Mouse (Mus musculus) induced T-regulatory cell, adult 2 months (primary cell): ENCODE data around the gene Zfp146.
"Not testable (repeated sequence)": the region's sequence is repeated elsewhere in the genome, so short reads cannot be mapped to it uniquely, and the experiment has no call there.

ENCODE experiments used
- DNase-seq: peaks from one replicate; pipeline ENCODE4 v3.0.0-alpha.2; 2012; ENCODE audit warnings: low read depth

Gene Zfp146

GRCm38 (mm10) chr7:30122188-30122530, 47.4 kb downstream of the Zfp146 start:
- no peak for DNase-seq

DNA sequence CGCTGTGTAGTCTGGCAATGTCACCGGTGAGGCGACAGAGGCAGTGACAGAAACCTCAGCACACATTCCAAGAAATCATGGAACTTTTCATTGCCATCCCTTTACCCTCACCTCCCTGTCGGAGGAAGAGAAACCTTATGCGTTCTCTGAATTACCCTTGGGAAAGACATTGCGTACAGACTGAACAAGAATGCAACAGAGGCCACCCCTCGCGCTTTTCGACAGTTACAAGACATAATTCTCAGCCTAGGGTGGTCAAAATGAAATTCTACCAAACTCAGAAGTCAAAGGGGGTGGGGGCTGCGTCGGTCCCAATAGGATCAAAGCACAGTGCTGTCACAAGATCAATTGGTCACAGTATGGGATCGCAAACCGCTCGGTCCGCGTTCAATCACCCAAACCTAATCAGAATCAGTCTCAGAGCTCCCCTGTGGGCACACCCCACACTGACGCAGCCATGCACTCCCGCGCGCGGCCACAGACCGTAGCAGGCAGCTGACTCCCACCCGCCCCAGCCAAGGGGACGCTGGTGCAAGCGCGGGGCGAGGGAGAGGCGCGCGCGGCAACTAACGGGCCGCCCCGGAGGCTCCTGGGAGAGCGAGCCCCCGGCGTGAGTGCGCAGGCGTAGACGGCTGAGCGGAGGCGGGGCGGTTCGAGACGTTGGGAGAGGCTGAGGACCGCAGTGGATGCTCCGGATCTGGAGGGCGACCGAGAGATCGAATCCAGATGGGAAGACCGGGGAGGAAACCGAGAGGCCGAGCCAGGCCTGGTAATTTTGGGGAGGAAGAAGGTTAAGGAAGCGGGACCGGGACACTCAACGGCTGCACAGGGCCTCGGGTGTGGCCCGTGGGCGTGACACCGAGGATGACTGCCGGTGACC, 48.0 kb downstream of the Zfp146 start, which contains the start of gene Zfp382:
Zfp382 (plus strand) TSS at position 635 of the 880 bp plus-strand sequence.
- peak; percentile 94 for DNase-seq

DNA sequence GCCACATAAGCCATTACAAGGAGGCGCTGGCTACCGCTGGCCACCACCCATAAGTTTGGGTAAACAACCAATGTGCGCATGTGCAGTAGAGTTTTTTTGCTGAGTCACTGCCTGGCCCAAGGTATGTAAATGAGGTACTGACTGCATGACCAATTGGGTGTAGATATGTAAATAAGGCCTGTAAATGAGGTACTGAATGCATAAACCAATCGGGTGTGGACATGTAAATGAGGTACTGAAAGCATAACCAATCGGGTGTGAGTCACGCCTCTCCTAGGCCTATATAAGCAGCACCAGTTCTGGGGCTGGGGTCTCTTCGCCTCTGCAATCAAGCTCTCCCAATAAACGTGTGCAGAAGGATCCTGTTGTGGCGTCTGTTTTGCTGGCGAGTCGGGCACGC, 51.6 kb downstream of the Zfp146 start:
- DNase-seq, result not testable (repeated sequence)

- DNase-seq, result no peak
Observed at GRCm38 (mm10) chr7:30116076-30116475, 53.5 kb downstream of the Zfp146 start.
